Mouse (Mus musculus): ENCODE measurements around the gene Vasn.

- TF ChIP-seq POLR2A (IDR thresholded peaks at IDR 0.05; ENCODE audit: control insufficient read depth, extremely low read depth, insufficient read depth, low read length, poor library complexity) (no peak), CTCF (IDR thresholded peaks at IDR 0.05; ENCODE audit: borderline replicate concordance, control insufficient read depth, extremely low read depth, insufficient read depth, low read length, poor library complexity) (no peak)
Observed at GRCm38 (mm10) chr16:4596836-4597235, 42.9 kb upstream of the Vasn start.
